Mouse (Mus musculus) lung, embryonic 15.5 days (tissue): ENCODE results near the gene Crtc2. TPM values are rescaled to one million over a fixed set of nuclear protein-coding genes. Genes with fewer than 3 reads are reported as not detected.
"Not testable (repeated sequence)": the region's sequence is repeated elsewhere in the genome, so short reads cannot be mapped to it uniquely, and the experiment has no call there.

Experiments
- ATAC-seq: fragments of 200-750 bp; cut with Nextera tagmentation; 2 replicates; pipeline ENCODE4 v1.8.0; 2017; ENCODE audit warnings: moderate number of reproducible peaks, borderline replicate concordance; ENCODE audit not compliant: low FRiP score, low TSS enrichment; ENCODE audit errors: extremely low read depth
- H3K27ac ChIP-seq: fragments of 300-500 bp; sonication (generic); 2 replicates; pipeline ENCODE4 v1.5.1; 2015; ENCODE audit warnings: moderate library complexity, mild to moderate bottlenecking, inconsistent platforms
- H3K27me3 ChIP-seq: fragments of 300-500 bp; sonication (generic); 2 replicates; pipeline ENCODE4 v1.6.1; 2015; ENCODE audit warnings: inconsistent platforms
- H3K36me3 ChIP-seq: fragments of 300-500 bp; sonication (generic); 2 replicates; pipeline ENCODE4 v1.6.1; 2015; ENCODE audit warnings: inconsistent platforms
- H3K4me1 ChIP-seq: fragments of 300-500 bp; sonication (generic); 2 replicates; pipeline ENCODE4 v1.6.1; 2015; ENCODE audit warnings: inconsistent platforms
- H3K4me2 ChIP-seq: fragments of 300-500 bp; sonication (generic); 2 replicates; pipeline ENCODE4 v1.6.1; 2015; ENCODE audit warnings: inconsistent platforms, mild to moderate bottlenecking, moderate library complexity
- H3K4me3 ChIP-seq: fragments of 300-500 bp; sonication (generic); 2 replicates; pipeline ENCODE4 v1.5.1; 2015; ENCODE audit warnings: mild to moderate bottlenecking, inconsistent platforms
- H3K9ac ChIP-seq: fragments of 300-500 bp; sonication (generic); 2 replicates; pipeline ENCODE4 v1.6.1; 2015; ENCODE audit warnings: inconsistent platforms
- H3K9me3 ChIP-seq: fragments of 300-500 bp; sonication (generic); 2 replicates; pipeline ENCODE4 v1.6.1; 2016; ENCODE audit warnings: inconsistent platforms
- WGBS: fragments of 180-500 bp; shearing (Covaris S2); methylation state at CpG from one replicate; pipeline ENCODE4 v1.1.7; 2015; 5-methylcytosine and 5-hydroxymethylcytosine counted together
- polyA plus RNA-seq: library from polyadenylated mRNA; unstranded; fragments of >200 nt; fragmentation: Nextera tagmentation; extraction: Ambion mirVana; gene quantifications from 2 replicates; pipeline ENCODE4 v1.2.1, GENCODE M21; 2015

Crtc2 gene
- polyA plus RNA-seq, 1 experiment from 2014 or later = 21.1 TPM

GRCm38 (mm10) chr3:90275286-90275685 lies 21.3 kb downstream of the Crtc2 start:
- no peak overlapping the region for H3K4me2 ChIP-seq
- H3K27ac ChIP-seq = no peak overlapping the region
- no peak overlapping the region for H3K9ac ChIP-seq
- peaks cover 53% of the 10 kb centered on the region for H3K36me3 ChIP-seq
- no peaks in the 10 kb centered on the region for H3K27me3 ChIP-seq
- ATAC-seq = no peak
- WGBS = 89% methylated on average over 11 of the region's 11 CpGs
- H3K9me3 ChIP-seq = no peaks in the 10 kb centered on the region
- no peaks in the 10 kb centered on the region for H3K4me1 ChIP-seq
- H3K4me3 ChIP-seq = no peak overlapping the region

GRCm38 (mm10) chr3:90276858-90277257 lies 22.9 kb downstream of the Crtc2 start:
- Histone ChIP-seq H3K4me2 (no peak overlapping the region), H3K9me3 (no peaks in the 10 kb centered on the region), H3K4me3 (no peak overlapping the region), H3K27ac (no peak overlapping the region), H3K27me3 (no peaks in the 10 kb centered on the region), H3K36me3 (peaks cover 56% of the 10 kb centered on the region), H3K4me1 (no peaks in the 10 kb centered on the region), H3K9ac (no peak overlapping the region)
- no peak for ATAC-seq
- 47% methylated on average over 16 of the region's 16 CpGs for WGBS

GRCm38 (mm10) chr3:90277793-90278192 lies 23.8 kb downstream of the Crtc2 start:
- Histone ChIP-seq H3K36me3 (peaks cover 47% of the 10 kb centered on the region), H3K9ac (no peak overlapping the region)

GRCm38 (mm10) chr3:90278211-90278610 lies 24.2 kb downstream of the Crtc2 start:
- ATAC-seq = no peak
- WGBS = 90% methylated on average over 10 of the region's 10 CpGs

More at GRCm38 (mm10) chr3:90277793-90278192, 23.8 kb downstream of the Crtc2 start:
- H3K4me1 ChIP-seq = no peaks in the 10 kb centered on the region
- WGBS = 94% methylated on average over 9 of the region's 9 CpGs
- no peaks in the 10 kb centered on the region for H3K9me3 ChIP-seq
- H3K4me3 ChIP-seq = no peak overlapping the region
- ATAC-seq = no peak
- no peaks in the 10 kb centered on the region for H3K27me3 ChIP-seq
- H3K27ac ChIP-seq = no peak overlapping the region
- no peak overlapping the region for H3K4me2 ChIP-seq

GRCm38 (mm10) chr3:90279216-90279615 lies 25.3 kb downstream of the Crtc2 start:
- WGBS = 93% methylated on average over 9 of the region's 9 CpGs
- peaks cover 33% of the 10 kb centered on the region for H3K36me3 ChIP-seq
- H3K9ac ChIP-seq = no peak overlapping the region
- no peak for ATAC-seq
- H3K4me1 ChIP-seq = no peaks in the 10 kb centered on the region
- no peaks in the 10 kb centered on the region for H3K27me3 ChIP-seq
- H3K27ac ChIP-seq = no peak overlapping the region
- H3K9me3 ChIP-seq = no peaks in the 10 kb centered on the region
- H3K4me3 ChIP-seq = no peak overlapping the region
- H3K4me2 ChIP-seq = no peak overlapping the region

More at GRCm38 (mm10) chr3:90278211-90278610, 24.2 kb downstream of the Crtc2 start:
- Histone ChIP-seq H3K27ac (no peak overlapping the region), H3K9me3 (no peaks in the 10 kb centered on the region), H3K4me1 (no peaks in the 10 kb centered on the region), H3K9ac (no peak overlapping the region), H3K36me3 (peaks cover 43% of the 10 kb centered on the region), H3K4me3 (no peak overlapping the region), H3K27me3 (no peaks in the 10 kb centered on the region), H3K4me2 (no peak overlapping the region)

- no peaks in the 10 kb centered on the region for H3K27me3 ChIP-seq
- H3K9ac ChIP-seq = no peak overlapping the region
- no peaks in the 10 kb centered on the region for H3K4me1 ChIP-seq
- no peaks in the 10 kb centered on the region for H3K9me3 ChIP-seq
- H3K4me2 ChIP-seq = no peak overlapping the region
- peaks cover 30% of the 10 kb centered on the region for H3K36me3 ChIP-seq
- 77% methylated on average over 7 of the region's 7 CpGs for WGBS
- H3K27ac ChIP-seq = no peak overlapping the region
- ATAC-seq = no peak
- H3K4me3 ChIP-seq = no peak overlapping the region
Observed at GRCm38 (mm10) chr3:90279743-90280142, 25.8 kb downstream of the Crtc2 start.

GRCm38 (mm10) chr3:90280708-90281107 lies 26.7 kb downstream of the Crtc2 start:
- Histone ChIP-seq H3K4me1 (no peaks in the 10 kb centered on the region), H3K27ac (no peak overlapping the region), H3K36me3 (peaks cover 24% of the 10 kb centered on the region; the same call in 1 of the 2 replicates), H3K9me3 (no peaks in the 10 kb centered on the region), H3K9ac (no peak overlapping the region), H3K27me3 (no peaks in the 10 kb centered on the region), H3K4me3 (no peak overlapping the region), H3K4me2 (no peak overlapping the region)
- no peak for ATAC-seq
- 86% methylated on average over 9 of the region's 9 CpGs for WGBS

- Histone ChIP-seq H3K4me2 (no peak overlapping the region), H3K27ac (no peak overlapping the region), H3K27me3 (no peaks in the 10 kb centered on the region), H3K4me3 (no peak overlapping the region), H3K9me3 (no peaks in the 10 kb centered on the region), H3K4me1 (no peaks in the 10 kb centered on the region), H3K36me3 (peaks cover 7% of the 10 kb centered on the region; the same call in 1 of the 2 replicates), H3K9ac (no peak overlapping the region)
- no peak for ATAC-seq
- 95% methylated on average over 2 of the region's 2 CpGs for WGBS
Observed at GRCm38 (mm10) chr3:90284150-90284549, 30.2 kb downstream of the Crtc2 start.

GRCm38 (mm10) chr3:90289403-90289802 lies 35.4 kb downstream of the Crtc2 start:
- H3K36me3 ChIP-seq, H3K27ac ChIP-seq, H3K9me3 ChIP-seq, H3K4me2 ChIP-seq, ATAC-seq, H3K27me3 ChIP-seq, H3K4me3 ChIP-seq, H3K9ac ChIP-seq: not testable (repeated sequence)
- WGBS = 53% methylated on average over 3 of the region's 3 CpGs
- peaks cover 10% of the 10 kb centered on the region for H3K4me1 ChIP-seq

- Histone ChIP-seq H3K4me3 (no peak overlapping the region), H3K27me3 (no peaks in the 10 kb centered on the region), H3K4me1 (peaks cover 22% of the 10 kb centered on the region), H3K9me3 (no peaks in the 10 kb centered on the region), H3K4me2 (no peak overlapping the region), H3K9ac (no peak overlapping the region), H3K27ac (no peak overlapping the region), H3K36me3 (no peaks in the 10 kb centered on the region)
- ATAC-seq = no peak
- WGBS = 77% methylated on average over 1 of the region's 1 CpGs
Observed at GRCm38 (mm10) chr3:90290602-90291001, 36.6 kb downstream of the Crtc2 start.

GRCm38 (mm10) chr3:90291982-90292344 lies 38.0 kb downstream of the Crtc2 start:
- no peak for ATAC-seq
- H3K27ac ChIP-seq = peak overlapping the region; percentile 94
- H3K9me3 ChIP-seq = no peaks in the 10 kb centered on the region
- 28% methylated on average over 2 of the region's 2 CpGs for WGBS
- H3K4me2 ChIP-seq = peak overlapping the region; percentile 76
- peak overlapping the region; percentile 94 for H3K4me3 ChIP-seq
- H3K36me3 ChIP-seq = no peaks in the 10 kb centered on the region
- peak overlapping the region; percentile 82; the same call in 1 of the 2 replicates for H3K9ac ChIP-seq
- peaks cover 27% of the 10 kb centered on the region for H3K4me1 ChIP-seq
- H3K27me3 ChIP-seq = no peaks in the 10 kb centered on the region

GRCm38 (mm10) chr3:90292345-90293275 lies 38.6 kb downstream of the Crtc2 start, which contains the start of gene Gatad2b:
Gene Gatad2b, plus strand, starts transcription at chr3:90293178.
- Histone ChIP-seq H3K27me3 (no peaks in the 10 kb centered on the region), H3K4me3 (peak within 1 kb of the TSS; percentile 94), H3K9ac (peak within 1 kb of the TSS; percentile 83), H3K4me1 (peaks cover 27% of the 10 kb centered on the region), H3K4me2 (peak within 1 kb of the TSS; percentile 80), H3K36me3 (no peaks in the 10 kb centered on the region), H3K9me3 (no peaks in the 10 kb centered on the region), H3K27ac (peak within 1 kb of the TSS; percentile 98)
- peak; percentile 98 for ATAC-seq
- WGBS = under 1% methylated on average over 35 of the region's 47 CpGs
